Mouse (Mus musculus): ENCODE measurements around the gene Nploc4. TPM values are rescaled to one million over a fixed set of nuclear protein-coding genes. Genes with fewer than 3 reads are reported as not detected.
"Not testable (repeated sequence)": the region's sequence is repeated elsewhere in the genome, so short reads cannot be mapped to it uniquely, and the experiment has no call there.

Nploc4 gene
- polyA plus RNA-seq, 1 experiment from 2014 or later: 49.3 TPM

GRCm38 (mm10) chr11:120426727-120427126 lies 10.8 kb downstream of the Nploc4 start:
- Histone ChIP-seq H3K36me3 (peaks cover 95% of the 10 kb centered on the region), H3K4me3 (no peak overlapping the region), H3K4me1 (replicated peaks) (no peaks in the 10 kb centered on the region), H3K27ac (no peak overlapping the region), H3K9me3 (no peaks in the 10 kb centered on the region), H3K27me3 (ENCODE audit: insufficient read depth, poor library complexity, severe bottlenecking) (no peaks in the 10 kb centered on the region)
- DNase-seq (ENCODE audit: low spot score): no peak
- WGBS: 93% methylated on average over 3 of the region's 3 CpGs

GRCm38 (mm10) chr11:120423569-120424295 lies 13.8 kb downstream of the Nploc4 start:
- Histone ChIP-seq H3K4me3 (no peak overlapping the region), H3K36me3 (peaks cover 95% of the 10 kb centered on the region), H3K27ac (no peak overlapping the region), H3K9me3 (no peaks in the 10 kb centered on the region), H3K4me1 (replicated peaks) (no peaks in the 10 kb centered on the region), H3K27me3 (ENCODE audit: insufficient read depth, poor library complexity, severe bottlenecking) (no peaks in the 10 kb centered on the region)
- 75% methylated on average over 9 of the region's 9 CpGs for WGBS
- DNase-seq (ENCODE audit: low spot score): peak; percentile 65

- no peak for DNase-seq (ENCODE audit: low spot score)
- Histone ChIP-seq H3K9me3 (no peaks in the 10 kb centered on the region), H3K27ac (no peak overlapping the region), H3K27me3 (ENCODE audit: insufficient read depth, poor library complexity, severe bottlenecking) (no peaks in the 10 kb centered on the region), H3K4me3 (no peak overlapping the region), H3K36me3 (peaks cover 95% of the 10 kb centered on the region), H3K4me1 (replicated peaks) (no peaks in the 10 kb centered on the region)
- 93% methylated on average over 13 of the region's 13 CpGs for WGBS
These were observed 14.6 kb downstream of the Nploc4 start for GRCm38 (mm10) chr11:120422651-120423568.

GRCm38 (mm10) chr11:120418592-120418991 lies 18.9 kb downstream of the Nploc4 start:
- H3K4me1 ChIP-seq (replicated peaks): no peaks in the 10 kb centered on the region
- H3K27me3 ChIP-seq (ENCODE audit: insufficient read depth, poor library complexity, severe bottlenecking): no peaks in the 10 kb centered on the region
- no peak overlapping the region for H3K4me3 ChIP-seq
- H3K9me3 ChIP-seq: no peaks in the 10 kb centered on the region
- no peak for DNase-seq (ENCODE audit: low spot score)
- peaks cover 97% of the 10 kb centered on the region for H3K36me3 ChIP-seq
- WGBS: 100% methylated on average over 1 of the region's 1 CpGs
- no peak overlapping the region for H3K27ac ChIP-seq

GRCm38 (mm10) chr11:120417852-120418251 lies 19.7 kb downstream of the Nploc4 start:
- H3K4me3 ChIP-seq: no peak overlapping the region
- no peaks in the 10 kb centered on the region for H3K27me3 ChIP-seq (ENCODE audit: insufficient read depth, poor library complexity, severe bottlenecking)
- H3K4me1 ChIP-seq (replicated peaks): no peaks in the 10 kb centered on the region
- H3K9me3 ChIP-seq: no peaks in the 10 kb centered on the region
- WGBS: 95% methylated on average over 7 of the region's 7 CpGs
- no peak for DNase-seq (ENCODE audit: low spot score)
- H3K36me3 ChIP-seq: peaks cover 97% of the 10 kb centered on the region
- no peak overlapping the region for H3K27ac ChIP-seq

- H3K4me3 ChIP-seq; H3K27ac ChIP-seq; DNase-seq (ENCODE audit: low spot score); H3K9me3 ChIP-seq; H3K4me1 ChIP-seq (replicated peaks); H3K27me3 ChIP-seq (ENCODE audit: insufficient read depth, poor library complexity, severe bottlenecking): not testable (repeated sequence)
- 95% methylated on average over 8 of the region's 10 CpGs for WGBS
- H3K36me3 ChIP-seq: peaks cover 98% of the 10 kb centered on the region
These were observed 23.9 kb downstream of the Nploc4 start for GRCm38 (mm10) chr11:120413621-120414020.

GRCm38 (mm10) chr11:120406445-120406844 lies 31.1 kb downstream of the Nploc4 start:
- Histone ChIP-seq H3K27me3 (ENCODE audit: insufficient read depth, poor library complexity, severe bottlenecking) (no peaks in the 10 kb centered on the region), H3K27ac (no peak overlapping the region), H3K36me3 (peaks cover 100% of the 10 kb centered on the region), H3K9me3 (no peaks in the 10 kb centered on the region), H3K4me1 (replicated peaks) (no peaks in the 10 kb centered on the region), H3K4me3 (no peak overlapping the region)
- no peak for DNase-seq (ENCODE audit: low spot score)
- WGBS: 87% methylated on average over 1 of the region's 1 CpGs

- no peak for DNase-seq (ENCODE audit: low spot score)
These were observed 31.6 kb downstream of the Nploc4 start for GRCm38 (mm10) chr11:120405867-120406266.

GRCm38 (mm10) chr11:120404814-120405213 lies 32.7 kb downstream of the Nploc4 start:
- Histone ChIP-seq H3K4me3 (no peak overlapping the region), H3K27me3 (ENCODE audit: insufficient read depth, poor library complexity, severe bottlenecking) (no peaks in the 10 kb centered on the region), H3K27ac (no peak overlapping the region), H3K4me1 (replicated peaks) (no peaks in the 10 kb centered on the region), H3K9me3 (no peaks in the 10 kb centered on the region), H3K36me3 (peaks cover 100% of the 10 kb centered on the region)
- WGBS: 98% methylated on average over 1 of the region's 1 CpGs
- no peak for DNase-seq (ENCODE audit: low spot score)

More at GRCm38 (mm10) chr11:120405867-120406266, 31.6 kb downstream of the Nploc4 start:
- no peaks in the 10 kb centered on the region for H3K9me3 ChIP-seq
- H3K4me3 ChIP-seq: no peak overlapping the region
- no peaks in the 10 kb centered on the region for H3K4me1 ChIP-seq (replicated peaks)
- no peak overlapping the region for H3K27ac ChIP-seq
- no peaks in the 10 kb centered on the region for H3K27me3 ChIP-seq (ENCODE audit: insufficient read depth, poor library complexity, severe bottlenecking)
- 94% methylated on average over 3 of the region's 3 CpGs for WGBS
- peaks cover 100% of the 10 kb centered on the region for H3K36me3 ChIP-seq

GRCm38 (mm10) chr11:120399319-120399718 lies 38.2 kb downstream of the Nploc4 start:
- H3K27me3 ChIP-seq (ENCODE audit: insufficient read depth, poor library complexity, severe bottlenecking): no peaks in the 10 kb centered on the region
- H3K4me1 ChIP-seq (replicated peaks): no peaks in the 10 kb centered on the region
- no peaks in the 10 kb centered on the region for H3K9me3 ChIP-seq
- DNase-seq (ENCODE audit: low spot score): no peak
- peaks cover 97% of the 10 kb centered on the region for H3K36me3 ChIP-seq
- 95% methylated on average over 2 of the region's 2 CpGs for WGBS
- H3K27ac ChIP-seq: no peak overlapping the region
- H3K4me3 ChIP-seq: no peak overlapping the region

GRCm38 (mm10) chr11:120397602-120398001 lies 39.9 kb downstream of the Nploc4 start:
- 81% methylated on average over 2 of the region's 2 CpGs for WGBS
- Histone ChIP-seq H3K27me3 (ENCODE audit: insufficient read depth, poor library complexity, severe bottlenecking) (no peaks in the 10 kb centered on the region), H3K4me3 (no peak overlapping the region), H3K4me1 (replicated peaks) (no peaks in the 10 kb centered on the region), H3K36me3 (peaks cover 97% of the 10 kb centered on the region), H3K9me3 (no peaks in the 10 kb centered on the region), H3K27ac (no peak overlapping the region)
- DNase-seq (ENCODE audit: low spot score): no peak

GRCm38 (mm10) chr11:120395661-120396060 lies 41.8 kb downstream of the Nploc4 start:
- H3K27ac ChIP-seq: no peak overlapping the region
- H3K4me3 ChIP-seq: no peak overlapping the region
- H3K4me1 ChIP-seq (replicated peaks): no peaks in the 10 kb centered on the region
- 89% methylated on average over 4 of the region's 4 CpGs for WGBS
- DNase-seq (ENCODE audit: low spot score): no peak
- no peaks in the 10 kb centered on the region for H3K9me3 ChIP-seq
- peaks cover 91% of the 10 kb centered on the region for H3K36me3 ChIP-seq
- no peaks in the 10 kb centered on the region for H3K27me3 ChIP-seq (ENCODE audit: insufficient read depth, poor library complexity, severe bottlenecking)

GRCm38 (mm10) chr11:120388580-120388979 lies 48.9 kb downstream of the Nploc4 start:
- Histone ChIP-seq H3K27me3 (ENCODE audit: insufficient read depth, poor library complexity, severe bottlenecking) (no peaks in the 10 kb centered on the region), H3K27ac (no peak overlapping the region), H3K9me3 (no peaks in the 10 kb centered on the region), H3K4me3 (no peak overlapping the region), H3K4me1 (replicated peaks) (no peaks in the 10 kb centered on the region), H3K36me3 (peaks cover 85% of the 10 kb centered on the region)
- WGBS: 94% methylated on average over 9 of the region's 9 CpGs
- DNase-seq (ENCODE audit: low spot score): no peak

Measured in hindbrain, embryonic 10.5 days (tissue).